Comparison of ENCODE assay signal across 23 mouse cellular contexts in genomic region chr9:35145118-35145517, GRCm38 (mm10). TPM values are rescaled to one million over a fixed set of nuclear protein-coding genes. Genes with fewer than 3 reads are reported as not detected.
A peak's percentile ranks its signal among the peaks of the same experiment; 100 is the strongest.
DNase-seq lines count a peak whose midpoint lies in the region; ATAC-seq lines count a peak whose summit lies in the region.
"Had no signal": no experiment of that assay in that cellular context is flagged by ENCODE, and none has a peak within 500 bp of the region (broad histone marks: within the 10 kb centered on the region; RNA-seq: fewer than 3 reads in every experiment).

No protein-coding gene starts in this region.

- no peak overlapping the region for H3K27ac ChIP-seq in heart, embryonic 14.5 days (replicated peaks in 1 of 2; ENCODE audit: control insufficient read depth in 1 of 2, insufficient read depth in 1 of 2, low read depth in 2 of 2, low read length in 2 of 2)
- H3K27ac ChIP-seq in liver, embryonic 13.5 days: no peak overlapping the region
- H3K27ac ChIP-seq: heart, adult 2 months; heart, embryonic 15.5 days; hindbrain, embryonic 12.5 days; limb, embryonic 13.5 days; neural tube, embryonic 12.5 days had no signal

- no peaks in the 10 kb centered on the region for H3K27me3 ChIP-seq in heart, embryonic 14.5 days (ENCODE audit: control insufficient read depth, insufficient read depth, low read length)
- H3K27me3 ChIP-seq in liver, embryonic 13.5 days: no peaks in the 10 kb centered on the region
- H3K27me3 ChIP-seq: heart, embryonic 15.5 days; hindbrain, embryonic 12.5 days; limb, embryonic 13.5 days; neural tube, embryonic 12.5 days had no signal

- H3K36me3 ChIP-seq in heart, embryonic 14.5 days (ENCODE audit: control insufficient read depth, insufficient read depth, low read length): no peaks in the 10 kb centered on the region
- H3K36me3 ChIP-seq in liver, embryonic 13.5 days: 0 out of 2 replicates have a peak, but pooled peaks cover 5% of the 10 kb centered on the region
- H3K36me3 ChIP-seq: heart, embryonic 15.5 days; hindbrain, embryonic 12.5 days; limb, embryonic 13.5 days; neural tube, embryonic 12.5 days had no signal

- no peaks in the 10 kb centered on the region for H3K4me1 ChIP-seq in heart, embryonic 14.5 days (ENCODE audit: control insufficient read depth in 2 of 2, insufficient read depth in 2 of 2, low read length in 2 of 2)
- peaks cover 24% of the 10 kb centered on the region for H3K4me1 ChIP-seq in liver, embryonic 13.5 days (replicated peaks)
- H3K4me1 ChIP-seq: heart, embryonic 15.5 days; hindbrain, embryonic 12.5 days; neural tube, embryonic 12.5 days had no signal

- no peak overlapping the region for H3K4me3 ChIP-seq in heart, embryonic 14.5 days (ENCODE audit: control insufficient read depth in 1 of 2, insufficient read depth in 1 of 2, low read depth in 1 of 2, low read length in 2 of 2)
- H3K4me3 ChIP-seq in liver, embryonic 13.5 days (replicated peaks): no peak overlapping the region
- H3K4me3 ChIP-seq: erythroblast, embryonic 14.5 days; heart, adult 2 months; heart, embryonic 15.5 days; hindbrain, embryonic 12.5 days; limb, embryonic 13.5 days; myocyte; neural tube, embryonic 12.5 days had no signal

- no peak for DNase-seq in heart, postnatal 36 days
- DNase-seq in liver, embryonic 13.5 days: no peak
- DNase-seq in liver: no peak
- DNase-seq: adrenal gland, postnatal 25 days; B cell, adult 2 months; cerebellum, adult 11-12 months; embryo, embryonic 11 days; gastrocnemius, postnatal 25 days; heart, adult 2 months; kidney, postnatal 36 days; lung, postnatal 4 days; right cerebral cortex, postnatal 4 days had no signal

- intact Hi-C loops in heart, postnatal 36 days (cut with DNase I): no loop called here

- ATAC-seq in heart, embryonic 14.5 days (ENCODE audit: insufficient number of reproducible peaks, insufficient read depth, low FRiP score, low read depth): peak; percentile 43; the same call in 1 of the 2 replicates
- ATAC-seq in liver, embryonic 13.5 days (ENCODE audit: low read depth): 0 out of 2 replicates have a peak, but pooled peaks have one; percentile 19
- 0 out of 2 replicates have a peak, but pooled peaks have one; percentile 25 for ATAC-seq in erythroid progenitor cell, adult 5-6 weeks (replicated peaks; ENCODE audit: low FRiP score, poor library complexity, severe bottlenecking)
- ATAC-seq in megakaryocyte progenitor cell, adult 5-6 weeks (replicated peaks; ENCODE audit: poor library complexity): 0 out of 2 replicates have a peak, but pooled peaks have one; percentile 9
- ATAC-seq: forebrain, embryonic 14.5 days; intestine, postnatal 0 days had no signal

- H3K9ac ChIP-seq in heart, embryonic 14.5 days (ENCODE audit: low read length): no peak overlapping the region
- H3K9ac ChIP-seq in liver, embryonic 13.5 days: no peak overlapping the region
- H3K9ac ChIP-seq: heart, embryonic 15.5 days; hindbrain, embryonic 12.5 days; limb, embryonic 13.5 days; neural tube, embryonic 12.5 days had no signal

- H3K9me3 ChIP-seq in heart, embryonic 14.5 days (ENCODE audit: control insufficient read depth, low read length): no peaks in the 10 kb centered on the region
- H3K9me3 ChIP-seq in liver, embryonic 13.5 days (replicated peaks): no peaks in the 10 kb centered on the region
- H3K9me3 ChIP-seq: heart, embryonic 15.5 days; hindbrain, embryonic 12.5 days; limb, embryonic 13.5 days; neural tube, embryonic 12.5 days had no signal

- WGBS in heart, embryonic 14.5 days: 74% methylated on average over 9 of the region's 9 CpGs
- WGBS in liver, embryonic 13.5 days (ENCODE audit: insufficient replicate concordance): 77% methylated on average over 9 of the region's 9 CpGs

- no peak overlapping the region for H3K4me2 ChIP-seq in heart, embryonic 14.5 days (ENCODE audit: low read length)
- no peak overlapping the region for H3K4me2 ChIP-seq in liver, embryonic 13.5 days
- H3K4me2 ChIP-seq: heart, embryonic 15.5 days; hindbrain, embryonic 12.5 days; limb, embryonic 13.5 days; neural tube, embryonic 12.5 days had no signal

RNA-seq across cellular contexts. Expression of gene St3gal4, which starts 26.1 kb away (rescaled TPM):
- polyA plus RNA-seq in heart, embryonic 14.5 days (2014; fragmentation: Nextera tagmentation; extraction: Ambion mirVana): 22.9 and 25.1 TPM in 2 replicates
- 10 to 100 TPM; 26.8 to 39.1 TPM for total RNA-seq in heart, postnatal 36 days (2021)
- 24.1 and 26.1 TPM in 2 replicates for polyA plus RNA-seq in liver, embryonic 13.5 days (2015; fragmentation: Nextera tagmentation; extraction: Ambion mirVana)
- 25.2 and 41.5 TPM in 2 replicates for total RNA-seq in erythroid progenitor cell, adult 5-6 weeks (2015; ENCODE audit: low replicate concordance)
- total RNA-seq in erythroid progenitor cell, adult 5-6 weeks (2017; ENCODE audit: low replicate concordance): 35.2 and 37.9 TPM in 2 replicates
- total RNA-seq in megakaryocyte progenitor cell, adult 5-6 weeks (2015): 37.2 and 38.1 TPM in 2 replicates
- 33.7 and 34.6 TPM in 2 replicates for total RNA-seq in megakaryocyte progenitor cell, adult 5-6 weeks (2017)

RNA-seq across cellular contexts. Expression of gene Dcps, which starts 30.7 kb away (rescaled TPM):
- 60.9 and 62.7 TPM in 2 replicates for polyA plus RNA-seq in heart, embryonic 14.5 days (2014; fragmentation: Nextera tagmentation; extraction: Ambion mirVana)
- total RNA-seq in heart, postnatal 36 days (2021): 10 to 100 TPM; 17.3 to 17.8 TPM
- 58.6 and 62.9 TPM in 2 replicates for polyA plus RNA-seq in liver, embryonic 13.5 days (2015; fragmentation: Nextera tagmentation; extraction: Ambion mirVana)
- total RNA-seq in erythroid progenitor cell, adult 5-6 weeks (2015; ENCODE audit: low replicate concordance): 5.4 and 17.3 TPM in 2 replicates
- 10.3 and 18.7 TPM in 2 replicates for total RNA-seq in erythroid progenitor cell, adult 5-6 weeks (2017; ENCODE audit: low replicate concordance)
- total RNA-seq in megakaryocyte progenitor cell, adult 5-6 weeks (2015): 64.1 and 67.6 TPM in 2 replicates
- total RNA-seq in megakaryocyte progenitor cell, adult 5-6 weeks (2017): 56.2 and 64.9 TPM in 2 replicates

RNA-seq across cellular contexts. Expression of gene Srpr, which starts 54.9 kb away (rescaled TPM):
- 102 and 109 TPM in 2 replicates for polyA plus RNA-seq in heart, embryonic 14.5 days (2014; fragmentation: Nextera tagmentation; extraction: Ambion mirVana)
- total RNA-seq in heart, postnatal 36 days (2021): 10 to 100 TPM; 91.2 to 100.0 TPM
- 61.6 and 70.1 TPM in 2 replicates for polyA plus RNA-seq in liver, embryonic 13.5 days (2015; fragmentation: Nextera tagmentation; extraction: Ambion mirVana)
- 34.2 and 48.6 TPM in 2 replicates for total RNA-seq in erythroid progenitor cell, adult 5-6 weeks (2015; ENCODE audit: low replicate concordance)
- 32.9 and 66.9 TPM in 2 replicates for total RNA-seq in erythroid progenitor cell, adult 5-6 weeks (2017; ENCODE audit: low replicate concordance)
- total RNA-seq in megakaryocyte progenitor cell, adult 5-6 weeks (2015): 82.6 and 84.3 TPM in 2 replicates
- 61.6 and 61.7 TPM in 2 replicates for total RNA-seq in megakaryocyte progenitor cell, adult 5-6 weeks (2017)

RNA-seq across cellular contexts. Expression of gene Tirap, which starts 55.0 kb away (rescaled TPM):
- polyA plus RNA-seq in heart, embryonic 14.5 days (2014; fragmentation: Nextera tagmentation; extraction: Ambion mirVana): 7.8 and 8.0 TPM in 2 replicates
- total RNA-seq in heart, postnatal 36 days (2021): 1 to 10 TPM; 6.5 to 6.6 TPM
- 5.8 and 6.3 TPM in 2 replicates for polyA plus RNA-seq in liver, embryonic 13.5 days (2015; fragmentation: Nextera tagmentation; extraction: Ambion mirVana)
- 2.5 and 4.0 TPM in 2 replicates for total RNA-seq in erythroid progenitor cell, adult 5-6 weeks (2015; ENCODE audit: low replicate concordance)
- total RNA-seq in erythroid progenitor cell, adult 5-6 weeks (2017; ENCODE audit: low replicate concordance): 0.83 and 1.2 TPM in 2 replicates
- 7.0 and 7.7 TPM in 2 replicates for total RNA-seq in megakaryocyte progenitor cell, adult 5-6 weeks (2015)
- total RNA-seq in megakaryocyte progenitor cell, adult 5-6 weeks (2017): 10.3 and 10.4 TPM in 2 replicates
